Mouse (Mus musculus) spleen, postnatal 10 days (tissue): ENCODE measurements around the gene Cdhr4.
"Not testable (repeated sequence)": the region's sequence is repeated elsewhere in the genome, so short reads cannot be mapped to it uniquely, and the experiment has no call there.

Experiments
- DNase-seq, 2 experiments: peaks; one replicate each; pipeline ENCODE4 v3.0.0; 2021 to 2022; ENCODE audit warnings: low spot score in 2 of 2

The Cdhr4 gene

GRCm38 (mm10) chr9:108010385-108010784 lies 18.1 kb downstream of the Cdhr4 start:
- DNase-seq, result no peak

GRCm38 (mm10) chr9:108013577-108013976 lies 21.3 kb downstream of the Cdhr4 start:
- not testable (repeated sequence) for DNase-seq

- DNase-seq, result no peak
Measured at GRCm38 (mm10) chr9:108017127-108017526, 24.8 kb downstream of the Cdhr4 start.

- DNase-seq, result no peak
Measured at GRCm38 (mm10) chr9:108020741-108021140, 28.4 kb downstream of the Cdhr4 start.

- DNase-seq, result no peak
Measured at GRCm38 (mm10) chr9:108023216-108023615, 30.9 kb downstream of the Cdhr4 start.

- DNase-seq, result no peak
Measured at GRCm38 (mm10) chr9:108026584-108026983, 34.3 kb downstream of the Cdhr4 start.

- DNase-seq, result no peak
Measured at GRCm38 (mm10) chr9:108027867-108028266, 35.6 kb downstream of the Cdhr4 start.

GRCm38 (mm10) chr9:108032126-108032525 lies 39.8 kb downstream of the Cdhr4 start:
- no peak for DNase-seq

- peak in 1 of 2 experiments; percentile 22 for DNase-seq
Measured at GRCm38 (mm10) chr9:108035331-108036156, 43.2 kb downstream of the Cdhr4 start.

- no peak for DNase-seq
Measured at GRCm38 (mm10) chr9:108044751-108045492, 52.6 kb downstream of the Cdhr4 start.

- no peak for DNase-seq
Measured at GRCm38 (mm10) chr9:108046582-108046981, 54.3 kb downstream of the Cdhr4 start.

- DNase-seq, result no peak
Measured at GRCm38 (mm10) chr9:108047601-108048565, 55.6 kb downstream of the Cdhr4 start.

- no peak for DNase-seq
Measured at GRCm38 (mm10) chr9:108048566-108048955, 56.3 kb downstream of the Cdhr4 start.

- peak; percentile 89 to 97 for DNase-seq
Measured at GRCm38 (mm10) chr9:108049016-108049455, 56.7 kb downstream of the Cdhr4 start, which contains the start of gene Gmppb. Gene Gmppb (plus strand): TSS chr9:108049242.
